Mouse (Mus musculus) embryo, embryonic 11.5 days (tissue): Measurements from ENCODE around the gene Qsox1.

Experiments
- DNase-seq: peaks from one replicate; pipeline ENCODE4 v3.0.0-alpha.2; 2012; ENCODE audit warnings: low read depth, low spot score

The Qsox1 gene

DNA sequence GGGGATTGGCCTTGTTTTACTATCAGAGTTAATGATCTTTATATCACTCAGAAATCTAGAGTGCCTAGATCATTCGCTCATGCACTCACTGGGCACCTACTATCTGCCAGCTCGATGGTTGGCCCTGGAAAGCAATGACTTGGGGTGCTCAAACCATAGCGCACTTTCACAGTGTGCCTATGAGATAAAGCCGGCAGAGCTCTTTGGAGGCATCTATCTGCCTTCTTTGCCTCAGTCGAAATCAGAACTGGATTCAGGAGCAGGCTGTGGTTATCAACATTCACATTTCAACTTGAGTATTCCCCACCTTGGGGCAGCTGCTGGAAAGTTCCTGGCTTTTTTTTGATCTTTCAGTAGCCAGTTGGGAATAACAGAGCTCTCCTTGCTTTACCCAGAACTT lies 64.8 kb downstream of the Qsox1 start:
- no peak for DNase-seq

DNA sequence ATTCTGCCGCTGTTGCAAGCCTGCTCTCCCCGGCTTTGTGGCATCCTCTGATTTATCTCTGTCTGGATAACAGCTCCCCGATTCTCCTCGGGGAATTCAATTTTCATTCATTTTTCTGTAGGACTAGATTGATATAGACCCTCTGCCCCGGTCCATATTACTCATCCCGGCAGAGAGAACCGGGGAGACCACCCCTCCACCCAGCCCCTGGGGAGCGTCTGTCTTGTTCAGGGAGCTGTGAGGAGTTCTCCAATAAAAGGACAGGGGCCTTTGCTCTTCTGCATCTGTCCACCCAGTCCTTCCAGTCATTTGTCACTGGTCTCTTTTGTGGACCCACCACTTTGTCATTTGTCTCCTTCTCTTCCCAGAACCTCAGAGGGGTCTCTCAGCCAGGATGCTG lies 65.7 kb downstream of the Qsox1 start:
- no peak for DNase-seq

DNA sequence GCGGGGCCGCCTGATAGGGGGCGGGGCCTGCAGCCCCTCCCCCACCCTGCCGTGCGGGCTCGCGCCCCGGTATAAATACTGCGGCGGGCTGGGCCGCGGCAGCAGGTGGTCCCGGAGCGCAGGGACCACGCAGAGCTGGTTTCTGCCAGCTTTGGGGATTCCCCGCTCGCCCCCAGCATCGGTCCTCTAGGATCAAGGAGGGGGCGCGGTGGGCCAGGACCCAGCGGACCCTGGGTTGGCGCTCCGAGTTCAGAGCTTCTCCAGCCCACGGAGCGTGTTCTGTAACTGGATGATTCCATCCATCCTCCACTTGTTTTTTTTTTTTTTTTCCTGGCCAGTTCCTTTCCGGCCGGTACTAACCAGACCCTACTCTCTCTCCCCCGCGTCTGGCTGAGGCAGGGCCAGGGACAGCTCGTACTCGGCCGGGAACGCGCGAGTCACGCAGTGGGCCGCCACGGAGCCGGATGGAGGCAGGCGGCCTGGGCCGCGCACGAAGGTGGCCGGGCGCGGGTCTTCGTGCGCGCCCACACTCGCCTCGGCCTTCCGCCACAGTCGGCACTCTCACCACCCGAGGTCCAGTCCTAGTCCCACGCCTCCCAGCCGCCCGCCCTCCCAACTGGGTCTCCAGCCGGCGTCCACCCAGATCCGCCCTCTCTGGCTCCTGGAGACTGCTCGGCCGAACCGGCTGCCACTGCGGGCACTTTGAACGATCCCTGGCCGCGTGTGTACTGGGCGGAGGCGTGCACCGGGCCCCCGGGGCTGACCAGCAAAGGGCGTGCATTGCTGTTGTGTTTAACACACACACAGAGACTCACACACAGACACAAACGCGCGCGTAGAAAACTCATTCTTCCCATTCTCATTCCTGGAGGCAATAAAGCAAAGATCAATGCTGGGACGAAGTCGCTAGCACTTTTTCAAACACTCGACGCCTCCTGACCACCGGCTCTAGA lies 70.0 kb downstream of the Qsox1 start:
- no peak for DNase-seq

DNA sequence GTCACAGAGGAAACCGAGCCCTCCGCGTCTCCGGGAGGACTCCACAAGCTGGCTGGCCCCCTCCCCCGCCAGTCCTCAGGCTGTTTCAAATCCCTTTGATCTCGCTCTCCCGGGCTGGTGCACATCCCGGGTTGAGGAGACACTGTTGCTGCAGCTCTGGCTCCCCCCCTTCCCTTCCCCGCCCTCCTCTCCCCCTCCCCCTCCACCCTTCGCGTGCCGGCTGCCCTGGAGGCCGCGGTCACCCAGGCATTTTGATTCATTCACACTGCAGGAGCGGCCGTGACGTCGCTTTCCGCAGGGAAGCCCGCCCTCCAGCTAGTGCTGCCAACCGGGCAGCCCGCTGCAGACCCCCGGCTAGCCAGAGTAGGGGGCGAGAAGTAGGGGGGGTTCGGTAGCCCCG lies 70.7 kb downstream of the Qsox1 start:
- no peak for DNase-seq

DNA sequence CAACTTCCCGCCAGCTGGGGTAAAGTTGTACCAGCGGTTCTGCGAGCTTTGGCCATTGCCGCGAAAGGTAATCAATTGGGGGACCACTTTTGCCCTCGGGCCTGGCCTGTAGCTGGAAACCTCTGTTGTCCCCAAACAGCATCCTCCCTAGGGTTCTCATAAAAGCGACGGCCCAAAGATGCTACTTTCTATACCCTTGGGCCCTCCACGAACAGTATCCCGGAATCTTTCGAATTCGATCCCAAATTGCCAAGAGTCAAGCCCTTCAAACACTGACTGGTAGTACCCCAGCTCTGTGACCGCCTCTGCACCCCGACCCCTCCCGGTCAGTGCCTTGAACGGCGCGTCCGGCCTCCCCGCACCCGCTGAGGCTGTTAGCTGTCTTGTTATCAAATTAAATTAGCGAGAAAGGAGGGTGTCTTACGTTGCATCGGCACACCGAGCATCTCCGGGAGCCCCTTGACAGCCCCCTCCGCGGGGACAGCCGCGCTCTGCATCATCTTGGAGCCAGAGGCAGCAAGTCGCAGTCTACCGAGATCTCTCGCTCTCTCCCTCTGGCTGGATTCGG lies 71.2 kb downstream of the Qsox1 start:
- no peak for DNase-seq

DNA sequence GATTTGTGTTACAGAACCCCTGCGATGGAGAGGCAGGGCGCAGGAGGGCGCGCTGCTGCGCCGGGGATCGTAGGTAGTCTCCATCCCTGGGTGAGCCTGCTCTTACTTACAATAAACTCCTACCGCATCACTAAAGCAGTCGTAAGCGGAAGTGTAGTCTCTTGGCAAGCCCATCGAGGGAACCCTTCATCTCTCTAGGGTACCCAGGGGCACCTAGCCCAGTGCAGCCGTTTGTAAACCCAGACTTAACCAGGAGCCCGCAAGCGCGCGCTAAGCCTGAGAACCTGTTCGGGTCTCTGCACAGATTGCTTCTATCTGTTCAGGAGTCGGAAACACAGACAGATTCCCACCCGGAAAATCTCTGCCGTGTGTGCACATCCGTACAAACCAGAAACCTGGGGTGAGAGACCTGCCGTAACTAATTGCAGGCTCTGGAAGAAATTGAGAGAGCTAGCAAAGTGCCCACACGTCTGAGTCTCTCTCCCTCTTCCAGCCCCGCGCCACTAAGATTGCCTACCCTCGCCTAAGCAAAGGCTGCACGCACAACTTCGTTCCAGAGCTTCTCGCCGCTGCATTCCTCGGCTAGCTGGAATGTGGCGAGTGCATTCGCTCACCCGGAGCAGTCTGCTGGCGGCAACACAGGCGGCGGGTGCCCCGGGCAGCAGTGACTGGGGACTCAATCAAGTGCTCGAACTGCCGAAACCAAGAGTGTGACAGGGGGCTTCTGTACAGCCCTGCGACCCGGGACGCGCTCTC lies 71.9 kb downstream of the Qsox1 start:
- no peak for DNase-seq

DNA sequence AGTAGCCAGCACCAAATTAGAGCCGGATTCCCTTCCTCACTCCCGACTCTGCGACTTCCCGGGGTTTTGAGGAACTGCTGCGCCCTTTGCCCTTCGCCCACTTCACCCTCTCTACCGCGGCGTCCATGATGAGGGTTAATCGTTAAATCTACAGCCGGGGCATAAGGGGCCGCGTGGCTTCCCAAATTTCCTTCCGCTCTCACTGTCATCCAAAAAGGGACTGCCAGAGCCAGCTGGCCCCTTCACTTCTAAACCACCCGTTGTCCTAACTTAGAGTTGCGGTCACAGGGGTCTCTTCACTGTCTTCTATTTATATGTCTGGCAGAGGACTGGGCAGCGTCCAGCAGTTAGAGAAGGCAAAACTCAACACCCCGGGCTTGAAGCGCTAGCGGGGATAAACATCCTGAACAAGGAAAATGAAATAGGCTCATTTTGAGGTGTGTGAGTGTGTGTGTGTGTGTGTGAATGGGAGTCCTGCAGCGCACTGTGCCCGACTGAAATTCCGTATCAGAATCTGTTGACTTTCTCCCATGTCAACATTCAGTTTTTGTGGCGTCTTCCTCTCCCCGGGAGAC lies 74.8 kb downstream of the Qsox1 start:
- DNase-seq = no peak

DNA sequence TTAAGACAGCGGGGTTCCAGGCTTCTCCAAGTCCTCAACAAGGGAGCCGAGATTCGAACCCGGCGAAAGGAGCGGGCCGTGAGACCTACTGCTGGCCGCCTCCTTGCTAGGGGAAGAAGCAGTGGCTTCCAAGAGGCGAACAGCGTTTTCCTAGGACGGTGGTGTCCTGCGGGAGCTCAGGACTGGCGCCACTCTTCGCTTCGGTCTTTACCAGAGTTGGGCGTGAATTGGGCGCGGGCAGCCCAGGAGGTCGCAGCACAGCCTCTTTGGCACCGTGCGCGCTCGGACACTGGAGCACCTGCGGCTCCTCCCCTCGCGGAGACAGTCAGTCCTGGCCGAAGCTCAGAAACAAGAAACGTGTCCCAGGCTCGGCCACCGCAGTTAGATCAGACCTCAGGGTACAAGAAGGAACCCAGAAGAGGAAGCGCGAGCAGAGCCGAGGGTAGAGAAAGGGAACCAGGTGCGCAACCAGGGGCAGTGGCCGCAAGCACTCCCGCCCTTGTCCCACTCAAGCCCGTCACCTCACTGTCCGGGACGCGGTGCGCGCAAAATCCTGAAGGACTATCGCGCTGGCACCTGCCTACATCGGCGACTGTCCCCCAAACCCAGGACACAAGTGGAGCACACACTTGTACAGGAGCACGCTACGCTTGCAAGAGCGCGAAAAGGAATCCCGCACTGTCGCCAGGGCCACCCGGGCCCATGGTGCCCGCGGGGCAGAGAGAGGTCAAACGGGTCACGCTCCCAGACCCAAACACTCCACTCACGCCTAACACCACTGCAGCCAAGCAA lies 75.5 kb downstream of the Qsox1 start:
- DNase-seq = no peak

DNA sequence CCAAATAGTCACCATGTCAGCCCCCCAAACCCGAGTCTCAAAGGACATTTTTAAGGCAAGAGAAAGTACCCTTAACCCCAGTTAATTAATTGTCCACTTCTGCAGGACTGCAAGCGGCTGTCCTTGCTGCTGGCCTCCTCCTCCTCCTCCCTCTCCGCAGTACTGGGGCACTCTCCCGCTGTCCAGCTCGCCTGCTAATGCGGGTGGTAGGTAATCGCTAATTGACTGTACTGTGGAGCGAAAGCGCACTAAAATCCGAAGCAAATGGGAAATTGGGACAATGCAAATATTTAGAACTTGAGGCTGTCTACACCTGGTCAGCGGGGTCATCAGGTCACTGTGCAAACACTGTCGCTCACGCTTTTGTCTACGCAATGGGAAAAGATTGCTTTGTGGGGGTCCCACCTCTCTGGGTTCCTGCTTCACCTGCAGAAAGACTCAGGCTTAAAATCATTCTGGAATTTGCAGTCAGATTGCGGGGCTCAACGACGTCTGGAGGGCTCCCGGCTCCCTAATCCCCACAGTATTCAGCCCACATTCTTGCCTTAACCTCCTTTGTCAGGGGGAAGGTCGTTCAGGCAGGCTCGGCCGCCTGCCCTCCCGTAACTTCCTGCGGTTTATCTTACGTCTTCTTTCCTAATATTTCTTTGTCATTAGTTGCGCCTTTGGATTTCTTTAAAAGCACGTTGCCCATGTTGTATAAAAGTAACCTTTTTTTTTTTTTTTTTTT lies 76.4 kb downstream of the Qsox1 start:
- no peak for DNase-seq

DNA sequence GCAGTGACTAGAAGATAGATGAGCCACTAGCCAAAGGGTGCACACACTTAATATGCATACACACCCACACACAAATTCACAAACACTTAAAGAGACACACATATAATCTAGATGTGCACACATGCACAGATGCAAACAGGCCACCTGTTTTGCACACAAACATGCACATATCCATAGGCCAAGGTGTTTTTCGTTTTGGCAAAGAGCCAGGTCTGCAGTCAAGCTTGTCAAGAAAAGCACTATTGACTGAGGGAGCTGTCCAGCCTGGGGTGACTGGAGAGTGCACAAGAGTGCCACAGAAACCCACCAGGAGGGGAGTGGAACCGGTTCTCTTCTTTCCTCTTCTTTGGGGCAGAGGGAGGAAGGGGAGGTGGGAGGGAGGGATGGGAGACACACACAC lies 81.5 kb downstream of the Qsox1 start:
- no peak for DNase-seq

DNA sequence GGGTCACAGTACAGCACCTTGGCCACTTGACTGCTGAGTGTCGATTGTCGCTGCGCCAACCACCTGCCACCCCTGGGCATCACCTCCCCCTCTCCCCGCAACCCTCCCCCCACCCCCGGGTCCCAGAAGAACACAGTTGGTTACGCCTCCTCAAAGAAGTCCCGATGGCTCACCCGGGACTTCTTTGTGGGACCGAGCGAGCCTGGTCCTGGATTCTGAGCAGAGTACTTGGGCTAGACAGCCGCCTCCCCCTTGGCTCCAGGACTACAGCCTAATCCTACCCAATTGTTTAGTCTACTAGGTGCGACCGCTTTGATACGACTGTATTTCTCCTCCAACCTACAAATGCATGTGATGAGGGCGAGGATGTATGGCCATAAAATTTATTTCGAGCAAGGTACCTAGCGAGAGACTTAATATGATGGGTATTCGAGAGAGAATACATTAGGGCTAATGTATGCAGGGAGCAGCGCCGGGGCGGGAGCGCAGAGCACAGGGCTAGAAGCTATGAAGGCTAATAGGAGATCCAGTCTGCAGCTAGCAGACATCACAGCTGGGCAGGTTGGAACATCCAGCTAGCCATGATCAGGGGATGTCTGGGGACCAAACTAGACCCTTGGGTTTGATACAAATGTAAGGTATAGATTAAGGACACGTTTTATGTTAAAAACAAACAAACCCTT lies 83.4 kb downstream of the Qsox1 start:
- no peak for DNase-seq

DNA sequence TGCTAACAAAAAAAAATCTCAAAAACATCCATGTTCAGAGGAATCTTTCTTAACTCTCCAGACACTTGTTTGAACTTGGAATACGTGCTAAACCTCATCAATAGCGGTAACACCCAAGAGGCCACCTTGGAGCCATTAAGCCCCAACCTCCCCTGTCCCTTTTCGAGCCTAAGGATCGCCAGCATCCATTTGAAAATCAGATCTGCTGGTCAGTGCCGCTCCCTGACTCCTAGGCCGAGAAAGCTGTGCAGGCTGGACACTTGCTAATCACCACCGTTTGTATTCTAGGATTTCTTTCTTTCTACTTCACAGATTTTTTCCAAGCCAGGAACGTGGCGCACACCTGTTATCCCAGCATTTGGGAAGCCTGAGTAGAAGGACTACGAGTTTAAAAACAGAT lies 84.9 kb downstream of the Qsox1 start:
- DNase-seq = no peak
